Mouse (Mus musculus): ENCODE data around the gene Nfatc2. TPM values are rescaled to one million over a fixed set of nuclear protein-coding genes. Genes with fewer than 3 reads are reported as not detected.
A peak's percentile ranks its signal among the peaks of the same experiment; 100 is the strongest.

Nfatc2 gene
- polyA plus RNA-seq (2014; fragmentation: Nextera tagmentation; extraction: Ambion mirVana): 2.5 and 2.6 TPM in 2 replicates

DNA sequence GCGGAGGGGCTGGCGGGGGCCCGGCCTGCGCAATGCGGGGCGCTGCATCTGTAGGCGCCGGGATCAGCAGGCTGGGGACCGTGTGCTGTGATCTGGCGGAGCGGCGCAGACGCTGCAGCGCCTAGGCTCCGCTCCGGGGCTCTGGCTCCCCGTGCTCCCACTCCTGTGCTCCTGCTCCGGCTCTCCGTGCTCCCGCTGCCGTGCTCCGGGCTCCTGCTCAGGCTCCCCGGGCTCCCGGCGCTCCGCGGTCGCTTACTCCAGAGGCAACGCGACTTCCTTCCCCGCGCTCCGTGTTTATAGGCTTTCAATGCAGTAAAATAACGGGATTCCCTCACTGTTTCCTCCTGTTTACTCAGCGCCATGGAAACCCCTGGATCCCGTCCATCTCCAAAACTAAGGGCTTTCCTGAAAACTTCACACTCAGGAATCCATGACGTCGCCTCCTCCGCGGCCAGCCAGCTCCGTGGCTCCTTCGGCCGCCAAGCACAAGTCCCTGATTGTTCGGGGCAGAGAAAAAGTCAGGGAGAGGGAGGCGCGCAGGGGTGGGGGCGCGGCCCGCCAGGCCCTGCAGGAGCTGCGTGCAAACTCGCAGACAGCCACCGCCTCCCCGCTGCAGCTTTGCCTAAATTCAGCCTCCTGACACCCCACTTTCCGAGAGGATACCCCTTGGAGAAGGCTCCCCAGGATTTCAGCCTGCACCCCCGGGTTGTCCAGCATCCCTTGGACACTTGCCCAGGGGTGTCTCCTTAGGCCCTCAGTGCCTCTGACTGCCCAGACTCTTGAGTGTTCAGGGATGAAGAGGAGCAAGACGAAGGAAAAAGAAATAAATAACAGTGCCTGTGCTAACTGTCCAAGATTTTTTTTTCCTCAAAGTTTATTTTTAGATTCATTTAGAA lies at the start of gene Nfatc2:
Gene Nfatc2 (minus strand): TSS at position 167 of the 896 bp plus-strand sequence.
- H3K4me1 ChIP-seq (ENCODE audit: control insufficient read depth, insufficient read depth, low read length): peaks cover 17% of the 10 kb centered on the region
- H3K27me3 ChIP-seq (ENCODE audit: control insufficient read depth, insufficient read depth, low read length): peaks cover 19% of the 10 kb centered on the region
- peak within 1 kb of the TSS; percentile 44 for H3K4me3 ChIP-seq (replicated peaks; ENCODE audit: low read depth, low read length)
- no peaks in the 10 kb centered on the region for H3K36me3 ChIP-seq (ENCODE audit: control insufficient read depth, insufficient read depth, low read length)
- H3K9me3 ChIP-seq (ENCODE audit: control insufficient read depth, low read length): no peaks in the 10 kb centered on the region
- DNase-seq (peak; percentile 85), ATAC-seq (ENCODE audit: low FRiP score, low TSS enrichment) (peak; percentile 77)
- WGBS: under 1% methylated on average over 56 of the region's 56 CpGs
- H3K4me2 ChIP-seq (ENCODE audit: low read length): peak within 1 kb of the TSS; percentile 73
- peak within 1 kb of the TSS; percentile 59 for H3K9ac ChIP-seq (replicated peaks; ENCODE audit: low read length)
- peak within 1 kb of the TSS; percentile 69 for H3K27ac ChIP-seq (replicated peaks; ENCODE audit: low read depth, low read length)

DNA sequence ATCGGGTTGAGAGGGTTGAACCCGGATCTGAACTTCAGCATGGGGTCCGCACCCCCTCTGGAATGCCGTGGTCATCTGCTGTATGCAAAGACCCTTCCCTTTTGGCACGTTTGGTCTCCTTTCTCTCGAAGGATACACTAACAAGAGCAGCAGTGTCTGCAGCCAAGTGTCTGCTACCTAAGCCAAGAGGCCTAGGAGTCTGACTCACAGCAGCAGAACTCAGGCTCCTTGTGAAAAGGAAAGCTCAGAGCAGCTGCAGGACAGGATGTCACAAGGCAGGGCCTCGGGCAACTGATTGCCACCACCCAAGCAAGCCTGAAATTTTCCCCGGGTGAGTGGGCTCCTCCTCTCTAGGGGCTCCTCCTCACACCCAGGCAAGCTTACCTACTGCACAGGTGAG lies 46.7 kb upstream of the Nfatc2 start:
- H3K9me3 ChIP-seq (ENCODE audit: control insufficient read depth, low read length): no peaks in the 10 kb centered on the region
- DNase-seq: no peak
- no peak overlapping the region for H3K27ac ChIP-seq (replicated peaks; ENCODE audit: low read depth, low read length)
- no peak overlapping the region for H3K4me3 ChIP-seq (replicated peaks; ENCODE audit: low read depth, low read length)
- 90% methylated on average over 8 of the region's 8 CpGs for WGBS
- peaks cover 80% of the 10 kb centered on the region for H3K36me3 ChIP-seq (ENCODE audit: control insufficient read depth, insufficient read depth, low read length)
- H3K4me2 ChIP-seq (ENCODE audit: low read length): no peak overlapping the region
- no peak for ATAC-seq (ENCODE audit: low FRiP score, low TSS enrichment)
- H3K27me3 ChIP-seq (ENCODE audit: control insufficient read depth, insufficient read depth, low read length): no peaks in the 10 kb centered on the region
- no peak overlapping the region for H3K9ac ChIP-seq (replicated peaks; ENCODE audit: low read length)
- no peaks in the 10 kb centered on the region for H3K4me1 ChIP-seq (ENCODE audit: control insufficient read depth, insufficient read depth, low read length)

DNA sequence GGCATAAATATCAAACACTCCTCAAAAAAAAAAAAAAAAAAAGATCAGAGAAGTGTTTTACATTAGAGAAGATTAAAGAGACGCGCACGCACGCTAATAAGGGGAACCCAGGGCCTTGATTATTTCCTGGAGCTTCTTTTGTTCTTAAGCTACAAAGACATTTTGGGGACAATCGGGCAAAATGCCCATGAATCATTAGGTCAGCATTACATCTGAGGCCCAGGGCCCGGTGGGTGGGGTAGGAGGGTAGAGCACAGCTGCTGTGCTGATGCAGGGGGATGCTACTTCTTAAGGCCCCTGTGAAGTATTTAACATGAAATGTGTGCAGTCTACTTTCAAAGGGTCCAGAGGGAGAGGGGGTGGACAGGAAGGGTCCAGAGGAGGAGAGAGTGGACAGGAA lies 43.4 kb upstream of the Nfatc2 start:
- H3K4me1 ChIP-seq (ENCODE audit: control insufficient read depth, insufficient read depth, low read length): 0 out of 2 replicates have a peak, but pooled peaks cover 5% of the 10 kb centered on the region
- no peaks in the 10 kb centered on the region for H3K27me3 ChIP-seq (ENCODE audit: control insufficient read depth, insufficient read depth, low read length)
- H3K9ac ChIP-seq (replicated peaks; ENCODE audit: low read length): 0 out of 2 replicates have a peak overlapping the region, but pooled peaks have one; percentile 20
- H3K4me3 ChIP-seq (replicated peaks; ENCODE audit: low read depth, low read length): no peak overlapping the region
- WGBS: 32% methylated on average over 6 of the region's 6 CpGs
- ATAC-seq (ENCODE audit: low FRiP score, low TSS enrichment) (no peak), DNase-seq (peak; percentile 65)
- H3K27ac ChIP-seq (replicated peaks; ENCODE audit: low read depth, low read length): peak overlapping the region; percentile 45; the same call in 1 of the 2 replicates
- H3K9me3 ChIP-seq (ENCODE audit: control insufficient read depth, low read length): no peaks in the 10 kb centered on the region
- H3K36me3 ChIP-seq (ENCODE audit: control insufficient read depth, insufficient read depth, low read length): peaks cover 80% of the 10 kb centered on the region
- H3K4me2 ChIP-seq (ENCODE audit: low read length): no peak overlapping the region

DNA sequence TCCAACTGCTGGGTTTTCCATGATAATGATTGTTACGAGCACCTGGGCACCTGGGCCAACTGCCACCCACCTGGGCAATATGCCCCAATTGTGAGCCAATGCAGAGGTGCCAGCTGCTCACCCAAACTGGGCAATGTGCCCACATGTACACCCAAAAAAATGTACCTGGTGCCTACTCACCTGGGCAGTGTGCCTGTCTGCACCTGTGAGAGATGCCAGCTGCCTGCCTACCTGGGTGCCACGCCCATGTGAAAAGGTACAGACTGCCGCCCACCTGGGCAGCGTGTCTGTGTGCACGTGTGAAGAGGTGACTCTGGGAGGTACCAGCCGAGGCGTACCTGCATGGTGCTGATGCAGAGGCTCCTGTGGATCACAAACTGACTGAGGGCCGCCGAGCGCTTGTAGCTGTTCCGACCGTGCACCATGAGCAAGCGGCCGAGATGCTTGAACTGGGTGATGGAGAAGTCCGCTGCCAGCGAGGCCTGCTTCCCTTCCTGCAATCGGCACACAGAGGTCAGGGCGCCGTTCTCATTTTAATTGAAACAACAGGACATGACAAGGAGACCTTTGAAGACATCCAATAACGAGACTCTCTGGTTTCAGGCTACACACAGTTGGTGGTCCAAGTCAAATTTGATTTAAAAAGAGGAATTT lies 42.2 kb upstream of the Nfatc2 start:
- DNase-seq (peak; percentile 13), ATAC-seq (ENCODE audit: low FRiP score, low TSS enrichment) (no peak)
- 0 out of 2 replicates have a peak, but pooled peaks cover 5% of the 10 kb centered on the region for H3K4me1 ChIP-seq (ENCODE audit: control insufficient read depth, insufficient read depth, low read length)
- H3K27me3 ChIP-seq (ENCODE audit: control insufficient read depth, insufficient read depth, low read length): no peaks in the 10 kb centered on the region
- 84% methylated on average over 20 of the region's 20 CpGs for WGBS
- H3K4me2 ChIP-seq (ENCODE audit: low read length): no peak overlapping the region
- H3K9me3 ChIP-seq (ENCODE audit: control insufficient read depth, low read length): no peaks in the 10 kb centered on the region
- peaks cover 80% of the 10 kb centered on the region for H3K36me3 ChIP-seq (ENCODE audit: control insufficient read depth, insufficient read depth, low read length)
- no peak overlapping the region for H3K4me3 ChIP-seq (replicated peaks; ENCODE audit: low read depth, low read length)
- H3K27ac ChIP-seq (replicated peaks; ENCODE audit: low read depth, low read length): no peak overlapping the region
- no peak overlapping the region for H3K9ac ChIP-seq (replicated peaks; ENCODE audit: low read length)

DNA sequence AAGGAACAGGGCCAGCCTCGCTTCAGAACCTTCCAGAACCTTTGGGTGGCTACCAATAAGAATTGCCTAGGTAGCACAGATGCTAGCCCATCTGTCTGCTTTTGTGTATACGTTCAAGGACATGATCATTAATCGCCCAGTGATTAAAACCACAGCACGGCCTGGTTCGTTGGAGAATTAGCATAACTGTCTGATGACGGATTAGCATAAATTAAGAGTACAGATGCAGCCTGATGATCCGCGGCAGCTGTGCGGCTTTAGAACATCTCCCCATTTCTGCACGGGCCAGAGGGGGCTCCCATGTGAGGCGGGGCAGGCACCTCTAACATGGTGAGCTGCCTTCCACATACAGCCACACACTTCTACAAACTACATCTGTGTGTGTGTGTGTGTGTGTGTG lies 40.7 kb upstream of the Nfatc2 start:
- Histone ChIP-seq H3K9ac (replicated peaks; ENCODE audit: low read length) (no peak overlapping the region), H3K4me1 (ENCODE audit: control insufficient read depth, insufficient read depth, low read length) (0 out of 2 replicates have a peak, but pooled peaks cover 5% of the 10 kb centered on the region), H3K9me3 (ENCODE audit: control insufficient read depth, low read length) (no peaks in the 10 kb centered on the region), H3K36me3 (ENCODE audit: control insufficient read depth, insufficient read depth, low read length) (peaks cover 80% of the 10 kb centered on the region), H3K4me2 (ENCODE audit: low read length) (no peak overlapping the region), H3K4me3 (replicated peaks; ENCODE audit: low read depth, low read length) (no peak overlapping the region), H3K27ac (replicated peaks; ENCODE audit: low read depth, low read length) (peak overlapping the region; percentile 78), H3K27me3 (ENCODE audit: control insufficient read depth, insufficient read depth, low read length) (no peaks in the 10 kb centered on the region)
- 26% methylated on average over 11 of the region's 11 CpGs for WGBS
- DNase-seq (peak; percentile 72), ATAC-seq (ENCODE audit: low FRiP score, low TSS enrichment) (peak; percentile 73)

DNA sequence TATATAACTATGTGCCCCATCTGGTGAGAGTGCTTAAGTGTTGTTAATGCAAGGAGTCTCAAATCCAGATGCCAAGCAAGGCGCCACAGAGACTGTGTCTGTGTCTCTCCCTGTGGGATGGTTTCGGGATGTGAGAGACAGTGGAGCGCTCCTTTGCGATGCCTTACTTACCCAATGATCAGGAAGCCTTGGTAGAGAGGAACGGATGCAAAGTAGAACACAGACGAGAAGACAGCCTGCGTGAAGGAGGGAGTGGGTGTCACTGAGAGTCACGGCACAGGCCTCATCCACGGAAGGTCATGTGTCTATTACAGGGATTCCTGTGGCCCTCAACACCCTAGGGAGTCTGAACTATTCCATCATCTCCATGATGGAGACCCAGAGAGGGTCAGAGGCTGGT lies 39.0 kb upstream of the Nfatc2 start:
- Histone ChIP-seq H3K36me3 (ENCODE audit: control insufficient read depth, insufficient read depth, low read length) (peaks cover 80% of the 10 kb centered on the region), H3K9ac (replicated peaks; ENCODE audit: low read length) (no peak overlapping the region), H3K27ac (replicated peaks; ENCODE audit: low read depth, low read length) (no peak overlapping the region), H3K4me2 (ENCODE audit: low read length) (no peak overlapping the region), H3K4me1 (ENCODE audit: control insufficient read depth, insufficient read depth, low read length) (0 out of 2 replicates have a peak, but pooled peaks cover 5% of the 10 kb centered on the region), H3K4me3 (replicated peaks; ENCODE audit: low read depth, low read length) (no peak overlapping the region), H3K9me3 (ENCODE audit: control insufficient read depth, low read length) (no peaks in the 10 kb centered on the region), H3K27me3 (ENCODE audit: control insufficient read depth, insufficient read depth, low read length) (no peaks in the 10 kb centered on the region)
- no peak for DNase-seq
- 96% methylated on average over 9 of the region's 9 CpGs for WGBS
- ATAC-seq (ENCODE audit: low FRiP score, low TSS enrichment): no peak

DNA sequence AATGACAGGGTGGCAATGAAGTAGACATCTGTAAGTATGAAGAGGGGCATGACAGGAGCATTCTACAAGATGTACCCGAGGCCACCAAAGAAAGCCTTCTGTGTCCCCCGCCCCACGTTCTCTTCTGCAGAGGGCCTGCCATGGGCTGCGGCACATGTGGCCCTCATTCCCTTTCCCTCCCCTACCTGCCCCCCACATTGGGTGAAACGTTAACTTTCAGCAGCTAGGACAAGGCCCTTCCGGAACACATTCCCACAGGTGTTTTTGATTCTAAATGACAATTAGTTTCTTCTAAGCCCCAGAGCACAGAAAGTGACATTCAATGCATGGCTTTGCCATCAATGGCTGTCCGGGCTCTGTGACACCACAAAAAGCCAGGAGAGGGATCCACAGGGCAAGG lies 33.4 kb upstream of the Nfatc2 start:
- H3K4me1 ChIP-seq (ENCODE audit: control insufficient read depth, insufficient read depth, low read length): no peaks in the 10 kb centered on the region
- peaks cover 62% of the 10 kb centered on the region for H3K36me3 ChIP-seq (ENCODE audit: control insufficient read depth, insufficient read depth, low read length)
- no peak overlapping the region for H3K4me2 ChIP-seq (ENCODE audit: low read length)
- ATAC-seq (ENCODE audit: low FRiP score, low TSS enrichment): no peak
- no peak overlapping the region for H3K4me3 ChIP-seq (replicated peaks; ENCODE audit: low read depth, low read length)
- H3K27me3 ChIP-seq (ENCODE audit: control insufficient read depth, insufficient read depth, low read length): no peaks in the 10 kb centered on the region
- no peak overlapping the region for H3K27ac ChIP-seq (replicated peaks; ENCODE audit: low read depth, low read length)
- 88% methylated on average over 7 of the region's 7 CpGs for WGBS
- DNase-seq: no peak
- no peak overlapping the region for H3K9ac ChIP-seq (replicated peaks; ENCODE audit: low read length)
- no peaks in the 10 kb centered on the region for H3K9me3 ChIP-seq (ENCODE audit: control insufficient read depth, low read length)

DNA sequence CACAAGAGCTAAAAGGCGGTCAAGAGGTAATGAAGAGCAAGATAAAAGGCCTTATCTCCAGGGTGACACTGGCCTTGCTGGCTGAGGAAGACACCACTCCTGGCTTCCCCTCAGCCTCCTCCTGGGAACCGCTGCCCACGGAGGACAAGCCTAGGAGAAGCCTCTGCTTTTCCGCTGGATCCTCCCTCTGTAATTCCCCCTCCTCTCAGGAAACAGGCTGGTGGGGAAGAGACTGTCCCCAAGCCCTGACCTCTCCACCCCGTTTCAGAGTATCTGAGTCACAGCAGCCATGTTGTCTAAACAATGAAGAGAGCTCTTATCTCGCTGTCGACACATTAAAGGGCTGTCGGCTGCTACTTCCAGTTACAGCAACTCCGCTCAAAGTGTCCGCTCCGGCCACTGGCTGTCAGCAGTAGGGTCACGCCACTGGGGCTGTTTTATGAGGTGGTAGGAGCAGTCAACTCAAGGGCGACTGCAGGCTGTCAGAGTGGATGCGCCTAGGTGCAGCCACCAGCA lies 31.9 kb upstream of the Nfatc2 start:
- no peak overlapping the region for H3K9ac ChIP-seq (replicated peaks; ENCODE audit: low read length)

More for the DNA sequence above, 31.9 kb upstream of the Nfatc2 start:
- DNase-seq (no peak), ATAC-seq (ENCODE audit: low FRiP score, low TSS enrichment) (no peak)
- Histone ChIP-seq H3K4me3 (replicated peaks; ENCODE audit: low read depth, low read length) (no peak overlapping the region), H3K4me1 (ENCODE audit: control insufficient read depth, insufficient read depth, low read length) (no peaks in the 10 kb centered on the region), H3K4me2 (ENCODE audit: low read length) (no peak overlapping the region), H3K27ac (replicated peaks; ENCODE audit: low read depth, low read length) (no peak overlapping the region), H3K9me3 (ENCODE audit: control insufficient read depth, low read length) (no peaks in the 10 kb centered on the region), H3K36me3 (ENCODE audit: control insufficient read depth, insufficient read depth, low read length) (peaks cover 48% of the 10 kb centered on the region), H3K27me3 (ENCODE audit: control insufficient read depth, insufficient read depth, low read length) (no peaks in the 10 kb centered on the region)
- WGBS: 72% methylated on average over 14 of the region's 14 CpGs

All from midbrain, embryonic 14.5 days (tissue).